Mouse (Mus musculus) midbrain, embryonic 13.5 days (tissue): ENCODE measurements around the gene Foxn3. TPM values are rescaled to one million over a fixed set of nuclear protein-coding genes. Genes with fewer than 3 reads are reported as not detected.
"Not testable (repeated sequence)": the region's sequence is repeated elsewhere in the genome, so short reads cannot be mapped to it uniquely, and the experiment has no call there.

Experiments
- ATAC-seq: fragments of 200-750 bp; cut with Nextera tagmentation; 2 replicates; pipeline ENCODE4 v1.8.0; 2017; ENCODE audit warnings: mild to moderate bottlenecking, moderate TSS enrichment, moderate library complexity
- H3K27ac ChIP-seq: fragments of 300-500 bp; sonication (generic); 2 replicates; pipeline ENCODE4 v1.5.1; 2015; ENCODE audit warnings: inconsistent platforms, mild to moderate bottlenecking, moderate library complexity
- H3K27me3 ChIP-seq: fragments of 300-500 bp; sonication (generic); 2 replicates; pipeline ENCODE4 v1.6.1; 2015; ENCODE audit warnings: mild to moderate bottlenecking, inconsistent platforms
- H3K36me3 ChIP-seq: fragments of 300-500 bp; sonication (generic); 2 replicates; pipeline ENCODE4 v1.6.1; 2015; ENCODE audit warnings: mild to moderate bottlenecking, inconsistent platforms
- H3K4me1 ChIP-seq: fragments of 300-500 bp; sonication (generic); replicated peaks from 2 replicates; pipeline ENCODE4 v1.6.1; 2015; ENCODE audit warnings: inconsistent platforms
- H3K4me2 ChIP-seq: fragments of 300-500 bp; sonication (generic); replicated peaks from 2 replicates; pipeline ENCODE4 v1.6.1; 2015; ENCODE audit warnings: moderate library complexity, mild to moderate bottlenecking, inconsistent platforms
- H3K4me3 ChIP-seq: fragments of 300-500 bp; sonication (generic); replicated peaks from 2 replicates; pipeline ENCODE4 v1.5.1; 2015; ENCODE audit warnings: mild to moderate bottlenecking, inconsistent platforms
- H3K9ac ChIP-seq: fragments of 300-500 bp; sonication (generic); replicated peaks from 2 replicates; pipeline ENCODE4 v1.6.1; 2015; ENCODE audit warnings: mild to moderate bottlenecking, inconsistent platforms
- H3K9me3 ChIP-seq: fragments of 300-500 bp; sonication (generic); 2 replicates; pipeline ENCODE4 v1.6.1; 2016; ENCODE audit warnings: mild to moderate bottlenecking, inconsistent platforms
- whole genome bisulfite sequencing: fragments of 180-500 bp; shearing (Covaris S2); methylation state at CpG from one replicate; pipeline ENCODE4 v1.1.7; 2015; 5-methylcytosine and 5-hydroxymethylcytosine counted together
- polyA plus RNA-seq: library from polyadenylated mRNA; unstranded; fragments of >200 nt; fragmentation: Nextera tagmentation; extraction: Ambion mirVana; gene quantifications from 2 replicates; pipeline ENCODE4 v1.2.1, GENCODE M21; 2015

Foxn3 gene
- polyA plus RNA-seq, 1 experiment from 2014 or later: 83.7 TPM

- Histone ChIP-seq H3K27me3 (no peaks in the 10 kb centered on the region), H3K4me1 (peaks cover 59% of the 10 kb centered on the region), H3K36me3 (no peaks in the 10 kb centered on the region), H3K9ac (no peak overlapping the region), H3K4me2 (no peak overlapping the region), H3K4me3 (no peak overlapping the region), H3K9me3 (no peaks in the 10 kb centered on the region), H3K27ac (peak overlapping the region; percentile 14; the same call in 1 of the 2 replicates)
- WGBS: 73% methylated on average over 5 of the region's 5 CpGs
- ATAC-seq: no peak
Measured at GRCm38 (mm10) chr12:99214098-99214497, 349.3 kb downstream of the Foxn3 start.

GRCm38 (mm10) chr12:99213218-99213617 is 350.2 kb downstream of the Foxn3 start:
- Histone ChIP-seq H3K4me2 (no peak overlapping the region), H3K4me1 (peaks cover 50% of the 10 kb centered on the region), H3K9ac (no peak overlapping the region), H3K36me3 (no peaks in the 10 kb centered on the region), H3K4me3 (no peak overlapping the region), H3K27me3 (no peaks in the 10 kb centered on the region), H3K27ac (no peak overlapping the region), H3K9me3 (no peaks in the 10 kb centered on the region)
- 92% methylated on average over 12 of the region's 12 CpGs for WGBS
- ATAC-seq: no peak

DNA sequence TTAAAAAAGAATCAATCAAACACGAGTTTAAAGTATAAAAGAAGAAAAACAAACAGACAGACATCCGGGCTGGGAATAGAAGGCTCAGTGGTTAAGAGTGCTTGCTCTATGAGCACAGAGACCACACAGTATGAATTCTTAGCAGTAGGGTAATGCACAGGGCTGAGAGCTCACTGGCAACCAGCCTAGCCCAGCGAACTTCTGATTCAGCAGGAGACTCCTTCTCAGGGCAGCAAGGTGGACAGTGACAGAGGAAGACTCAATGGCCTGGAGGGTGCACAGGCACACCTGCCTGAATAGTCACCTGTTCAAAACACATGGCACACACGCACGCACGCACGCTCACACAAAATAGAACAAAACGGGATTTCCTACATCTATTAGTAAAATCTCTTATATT is 353.6 kb downstream of the Foxn3 start:
- H3K9ac ChIP-seq: no peak overlapping the region
- H3K4me2 ChIP-seq: no peak overlapping the region
- H3K27ac ChIP-seq: no peak overlapping the region; the same call in 1 of the 2 replicates
- H3K36me3 ChIP-seq: peaks cover 14% of the 10 kb centered on the region
- H3K9me3 ChIP-seq: no peaks in the 10 kb centered on the region
- no peaks in the 10 kb centered on the region for H3K27me3 ChIP-seq
- WGBS: 89% methylated on average over 8 of the region's 8 CpGs
- no peak overlapping the region for H3K4me3 ChIP-seq
- H3K4me1 ChIP-seq: peaks cover 22% of the 10 kb centered on the region
- no peak for ATAC-seq

- no peaks in the 10 kb centered on the region for H3K27me3 ChIP-seq
- H3K9ac ChIP-seq: no peak overlapping the region
- H3K36me3 ChIP-seq: peaks cover 17% of the 10 kb centered on the region
- no peaks in the 10 kb centered on the region for H3K9me3 ChIP-seq
- no peak overlapping the region for H3K4me3 ChIP-seq
- ATAC-seq: no peak
- WGBS: 90% methylated on average over 9 of the region's 9 CpGs
- no peak overlapping the region for H3K27ac ChIP-seq
- peaks cover 14% of the 10 kb centered on the region for H3K4me1 ChIP-seq
- H3K4me2 ChIP-seq: no peak overlapping the region
Measured at GRCm38 (mm10) chr12:99208251-99208650, 355.1 kb downstream of the Foxn3 start.

DNA sequence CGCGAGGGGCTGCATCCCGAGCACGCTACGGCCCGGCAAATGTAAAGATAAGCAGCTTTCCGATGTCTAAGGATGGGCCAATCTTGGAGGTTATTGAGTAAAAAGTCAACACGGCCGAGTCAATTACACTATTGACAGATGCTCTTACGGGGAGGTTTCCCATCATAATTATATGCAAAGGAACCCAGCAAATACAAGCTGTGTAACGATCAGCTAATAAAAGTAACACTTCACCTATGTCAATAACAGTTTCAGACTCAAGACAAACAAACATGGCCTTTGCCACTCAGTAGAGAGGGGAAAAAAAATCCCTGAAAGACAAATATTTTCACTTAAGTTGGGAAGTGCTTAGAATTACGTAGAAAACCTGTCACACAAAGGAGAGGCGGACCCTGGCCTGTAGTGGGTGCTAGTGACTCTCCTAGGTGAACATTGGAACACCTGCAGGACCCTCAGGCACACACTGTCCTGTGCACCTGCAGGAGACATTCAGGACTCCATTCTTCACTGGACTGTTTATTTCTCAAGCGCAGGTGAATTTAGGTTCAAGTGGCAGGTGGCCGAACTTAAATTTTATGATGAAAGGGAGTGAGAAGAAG is 356.3 kb downstream of the Foxn3 start:
- Histone ChIP-seq H3K27ac (no peak overlapping the region), H3K4me2 (no peak overlapping the region), H3K9ac (no peak overlapping the region), H3K4me3 (no peak overlapping the region), H3K27me3 (no peaks in the 10 kb centered on the region), H3K4me1 (peaks cover 10% of the 10 kb centered on the region), H3K36me3 (peaks cover 17% of the 10 kb centered on the region), H3K9me3 (no peaks in the 10 kb centered on the region)
- ATAC-seq: no peak
- WGBS: 82% methylated on average over 15 of the region's 15 CpGs

GRCm38 (mm10) chr12:99205734-99206133 is 357.6 kb downstream of the Foxn3 start:
- 97% methylated on average over 8 of the region's 8 CpGs for WGBS
- no peaks in the 10 kb centered on the region for H3K27me3 ChIP-seq

DNA sequence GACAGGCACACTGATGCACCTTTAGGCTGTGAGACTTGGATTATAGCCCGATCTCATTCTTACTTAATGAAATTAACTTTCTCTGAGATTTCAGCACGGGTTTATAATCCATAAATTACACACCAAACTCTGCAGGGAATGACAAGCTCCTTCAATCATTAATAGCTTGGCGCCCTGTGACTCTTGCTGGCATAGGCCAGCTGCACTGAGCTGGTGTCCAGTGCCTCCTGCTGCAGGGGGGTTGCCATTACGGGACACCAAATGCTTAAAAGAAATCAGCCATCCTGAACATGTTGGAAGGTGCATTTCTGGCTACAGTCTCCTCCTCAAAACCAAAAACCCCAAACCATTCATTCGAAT is 364.3 kb downstream of the Foxn3 start:
- no peaks in the 10 kb centered on the region for H3K9me3 ChIP-seq
- no peak overlapping the region for H3K27ac ChIP-seq
- peaks cover 13% of the 10 kb centered on the region for H3K4me1 ChIP-seq
- no peaks in the 10 kb centered on the region for H3K27me3 ChIP-seq
- 77% methylated on average over 5 of the region's 5 CpGs for WGBS
- peaks cover 14% of the 10 kb centered on the region for H3K36me3 ChIP-seq
- H3K4me2 ChIP-seq: no peak overlapping the region
- no peak for ATAC-seq
- no peak overlapping the region for H3K9ac ChIP-seq
- H3K4me3 ChIP-seq: no peak overlapping the region

More at GRCm38 (mm10) chr12:99205734-99206133, 357.6 kb downstream of the Foxn3 start:
- H3K9ac ChIP-seq: no peak overlapping the region
- no peaks in the 10 kb centered on the region for H3K9me3 ChIP-seq
- peaks cover 17% of the 10 kb centered on the region for H3K36me3 ChIP-seq
- peaks cover 10% of the 10 kb centered on the region for H3K4me1 ChIP-seq
- ATAC-seq: no peak
- H3K4me3 ChIP-seq: no peak overlapping the region
- H3K4me2 ChIP-seq: no peak overlapping the region
- H3K27ac ChIP-seq: no peak overlapping the region

DNA sequence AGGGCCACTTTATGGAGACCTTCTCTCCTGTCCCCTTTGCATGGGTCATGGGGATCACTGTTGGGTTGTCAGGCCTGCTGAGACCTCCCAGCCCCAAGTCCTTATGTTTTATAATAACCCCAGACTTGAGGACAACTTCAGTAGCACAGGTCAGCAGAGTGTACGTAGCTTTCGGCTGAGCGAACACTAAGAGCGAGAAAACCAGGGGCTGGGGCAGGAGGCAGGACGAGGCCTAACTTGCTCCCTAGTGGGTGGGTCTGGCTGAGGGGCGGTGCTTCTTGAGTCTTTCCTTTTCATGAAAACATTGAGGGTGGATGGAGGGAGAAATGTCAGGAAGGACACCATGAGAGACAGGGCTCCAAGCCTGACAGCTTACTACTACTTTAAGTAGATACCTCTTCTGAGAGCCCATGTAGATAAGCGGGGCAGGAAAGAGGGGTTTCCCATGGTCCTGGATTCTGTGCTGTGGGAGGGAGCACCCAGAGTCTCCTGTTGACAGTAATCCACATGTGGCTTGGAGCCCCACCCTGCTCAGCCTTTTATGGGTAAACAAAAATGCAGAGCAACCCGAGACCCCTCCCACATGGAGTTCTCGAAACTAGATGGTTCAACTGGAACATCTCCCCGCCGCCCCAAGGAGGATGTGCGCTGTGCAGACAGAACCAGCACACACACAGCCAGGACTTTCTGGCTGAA is 364.8 kb downstream of the Foxn3 start:
- H3K4me1 ChIP-seq: peaks cover 13% of the 10 kb centered on the region
- H3K27ac ChIP-seq: no peak overlapping the region
- whole genome bisulfite sequencing: 86% methylated on average over 12 of the region's 12 CpGs
- H3K9me3 ChIP-seq: no peaks in the 10 kb centered on the region
- peaks cover 15% of the 10 kb centered on the region for H3K36me3 ChIP-seq
- ATAC-seq: peak; percentile 45; the same call in 1 of the 2 replicates
- H3K4me2 ChIP-seq: no peak overlapping the region
- H3K4me3 ChIP-seq: no peak overlapping the region
- no peaks in the 10 kb centered on the region for H3K27me3 ChIP-seq
- H3K9ac ChIP-seq: no peak overlapping the region

GRCm38 (mm10) chr12:99197031-99197430 is 366.4 kb downstream of the Foxn3 start:
- peaks cover 13% of the 10 kb centered on the region for H3K4me1 ChIP-seq
- peaks cover 15% of the 10 kb centered on the region for H3K36me3 ChIP-seq
- no peak overlapping the region for H3K4me2 ChIP-seq
- H3K27me3 ChIP-seq: no peaks in the 10 kb centered on the region
- H3K27ac ChIP-seq: no peak overlapping the region
- H3K9me3 ChIP-seq: no peaks in the 10 kb centered on the region
- WGBS: 81% methylated on average over 7 of the region's 7 CpGs
- H3K4me3 ChIP-seq: no peak overlapping the region
- no peak overlapping the region for H3K9ac ChIP-seq
- ATAC-seq: no peak

DNA sequence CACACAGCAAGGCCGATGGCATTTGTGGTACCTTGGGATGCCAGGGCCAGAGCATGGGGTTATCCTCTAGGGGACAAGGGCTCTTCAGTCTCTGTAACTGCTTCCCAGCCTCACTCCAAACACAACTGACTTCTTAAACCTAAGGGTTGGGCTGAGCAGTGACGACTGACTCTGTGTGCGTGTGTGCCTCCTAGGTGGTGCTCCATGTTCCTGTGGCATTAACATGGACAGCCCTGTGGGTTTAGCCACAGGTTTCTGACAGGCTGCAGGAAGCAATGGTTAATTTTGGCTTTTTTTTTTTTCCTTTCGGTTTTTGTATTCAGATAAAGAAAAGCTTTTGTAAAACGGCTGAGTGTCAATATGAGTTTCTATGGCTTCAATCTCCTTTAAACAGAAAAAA is 367.7 kb downstream of the Foxn3 start:
- no peak overlapping the region for H3K9ac ChIP-seq
- WGBS: 74% methylated on average over 5 of the region's 5 CpGs
- H3K9me3 ChIP-seq: no peaks in the 10 kb centered on the region
- no peak overlapping the region for H3K27ac ChIP-seq
- no peaks in the 10 kb centered on the region for H3K27me3 ChIP-seq
- peaks cover 15% of the 10 kb centered on the region for H3K36me3 ChIP-seq
- no peak overlapping the region for H3K4me3 ChIP-seq
- no peak for ATAC-seq
- H3K4me1 ChIP-seq: peaks cover 13% of the 10 kb centered on the region
- H3K4me2 ChIP-seq: no peak overlapping the region

DNA sequence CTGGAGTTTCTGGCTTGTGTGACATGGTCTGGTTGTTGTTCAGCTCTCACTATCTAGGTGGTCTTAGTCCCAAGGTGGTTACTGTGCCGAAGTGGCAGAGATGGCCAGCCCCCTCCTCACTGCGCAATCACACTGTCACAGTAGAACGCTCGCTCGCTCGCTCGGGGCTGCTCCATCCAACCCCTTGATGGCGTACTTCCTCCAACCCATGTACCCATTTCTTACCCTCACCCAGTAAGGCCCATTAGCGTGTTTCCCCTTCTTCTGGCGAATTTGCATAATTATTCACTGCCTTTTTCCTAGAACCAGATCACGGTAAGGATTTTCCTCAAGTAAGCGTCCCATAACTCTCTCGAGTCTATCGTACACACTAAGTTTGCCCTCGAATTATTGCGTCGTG is 369.3 kb downstream of the Foxn3 start:
- peaks cover 15% of the 10 kb centered on the region for H3K36me3 ChIP-seq
- H3K4me1 ChIP-seq, H3K4me2 ChIP-seq, H3K4me3 ChIP-seq, H3K9ac ChIP-seq, H3K9me3 ChIP-seq, ATAC-seq, H3K27me3 ChIP-seq, H3K27ac ChIP-seq: not testable (repeated sequence)
- 92% methylated on average over 17 of the region's 17 CpGs for WGBS

- no peaks in the 10 kb centered on the region for H3K9me3 ChIP-seq
- ATAC-seq: no peak
- no peaks in the 10 kb centered on the region for H3K27me3 ChIP-seq
- H3K4me3 ChIP-seq: no peak overlapping the region
- H3K4me1 ChIP-seq: peaks cover 12% of the 10 kb centered on the region
- no peak overlapping the region for H3K27ac ChIP-seq
- 94% methylated on average over 4 of the region's 4 CpGs for WGBS
- H3K36me3 ChIP-seq: no peaks in the 10 kb centered on the region
- no peak overlapping the region for H3K9ac ChIP-seq
- H3K4me2 ChIP-seq: no peak overlapping the region
Measured at GRCm38 (mm10) chr12:99187671-99188070, 375.7 kb downstream of the Foxn3 start.
